Mouse (Mus musculus) heart, embryonic 16.5 days (tissue): Measurements from ENCODE around the gene Chd6. TPM values are rescaled to one million over a fixed set of nuclear protein-coding genes. Genes with fewer than 3 reads are reported as not detected.

ENCODE experiments used
- ATAC-seq: fragments of 200-750 bp; cut with Nextera tagmentation; replicated peaks from 2 replicates; pipeline ENCODE4 v1.8.0; 2017; ENCODE audit warnings: moderate number of reproducible peaks; ENCODE audit not compliant: insufficient read depth, low FRiP score; ENCODE audit errors: extremely low read depth
- H3K27ac ChIP-seq: fragments of 300-500 bp; sonication (generic); 2 replicates; pipeline ENCODE4 v1.5.1; 2014; ENCODE audit warnings: mild to moderate bottlenecking, low read length, control low read depth, moderate library complexity
- H3K27me3 ChIP-seq: fragments of 300-500 bp; sonication (generic); 2 replicates; pipeline ENCODE4 v1.6.1; 2014; ENCODE audit warnings: low read length, mixed read lengths; ENCODE audit not compliant: control insufficient read depth, insufficient read depth
- H3K36me3 ChIP-seq: fragments of 300-500 bp; sonication (generic); 2 replicates; pipeline ENCODE4 v1.6.1; 2014; ENCODE audit not compliant: control insufficient read depth, insufficient read depth
- H3K4me1 ChIP-seq: fragments of 300-500 bp; sonication (generic); 2 replicates; pipeline ENCODE4 v1.6.1; 2014; ENCODE audit warnings: low read length, mixed read lengths; ENCODE audit not compliant: control insufficient read depth, insufficient read depth
- H3K4me2 ChIP-seq: fragments of 300-500 bp; sonication (generic); 2 replicates; pipeline ENCODE4 v1.6.1; 2014; ENCODE audit warnings: low read depth, mild to moderate bottlenecking, control low read depth, low read length
- H3K4me3 ChIP-seq: fragments of 300-500 bp; sonication (generic); 2 replicates; pipeline ENCODE4 v1.5.1; 2014; ENCODE audit warnings: mild to moderate bottlenecking, control low read depth, low read length
- H3K9ac ChIP-seq: fragments of 300-500 bp; sonication (generic); 2 replicates; pipeline ENCODE4 v1.6.1; 2014; ENCODE audit warnings: low read length, control low read depth
- H3K9me3 ChIP-seq: fragments of 300-500 bp; sonication (generic); replicated peaks from 2 replicates; pipeline ENCODE4 v1.6.1; 2016; ENCODE audit warnings: low read length; ENCODE audit not compliant: control insufficient read depth
- WGBS: fragments of 180-500 bp; shearing (Covaris S2); extraction: QIAGEN DNeasy Blood & Tissue Kit; methylation state at CpG from one replicate; pipeline ENCODE4 v1.1.7; 2014; 5-methylcytosine and 5-hydroxymethylcytosine counted together
- polyA plus RNA-seq: library from polyadenylated mRNA; unstranded; fragments of >200 nt; fragmentation: Nextera tagmentation; extraction: Ambion mirVana; gene quantifications from 2 replicates; pipeline ENCODE4 v1.2.1, GENCODE M21; 2015

Chd6 gene
- polyA plus RNA-seq, 1 experiment from 2014 or later = 18.8 TPM

DNA sequence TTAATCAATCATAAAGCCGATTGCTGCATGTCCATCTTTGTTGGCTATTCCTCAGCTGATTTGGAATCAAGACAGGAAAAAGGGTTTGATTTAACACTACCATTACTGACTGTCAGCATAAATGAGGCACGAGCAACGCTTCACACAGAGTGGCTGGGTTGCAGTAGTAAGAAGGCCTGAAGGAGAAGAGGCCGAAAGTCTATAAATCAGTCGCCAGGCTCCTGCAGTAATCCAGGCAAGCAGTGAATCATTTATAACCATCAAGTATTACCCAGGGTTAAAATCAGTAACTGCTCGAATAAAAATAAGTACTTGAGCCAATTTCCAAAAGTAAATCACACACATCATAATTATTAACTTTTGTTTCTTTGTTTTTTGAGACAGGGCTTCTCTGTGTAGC lies 59.4 kb downstream of the Chd6 start:
- Histone ChIP-seq H3K4me3 (no peak overlapping the region), H3K4me2 (no peak overlapping the region), H3K27ac (no peak overlapping the region), H3K9me3 (no peaks in the 10 kb centered on the region), H3K27me3 (no peaks in the 10 kb centered on the region), H3K9ac (no peak overlapping the region), H3K4me1 (no peaks in the 10 kb centered on the region), H3K36me3 (0 out of 2 replicates have a peak, but pooled peaks cover 4% of the 10 kb centered on the region)
- ATAC-seq = no peak
- 78% methylated on average over 6 of the region's 6 CpGs for WGBS

GRCm38 (mm10) chr2:161044492-161045201 lies 64.2 kb downstream of the Chd6 start:
- Histone ChIP-seq H3K4me2 (no peak overlapping the region), H3K9me3 (no peaks in the 10 kb centered on the region), H3K4me1 (no peaks in the 10 kb centered on the region), H3K27ac (no peak overlapping the region), H3K9ac (no peak overlapping the region), H3K36me3 (peaks cover 13% of the 10 kb centered on the region), H3K4me3 (no peak overlapping the region), H3K27me3 (no peaks in the 10 kb centered on the region)
- ATAC-seq = no peak
- WGBS = 89% methylated on average over 8 of the region's 8 CpGs

- Histone ChIP-seq H3K9ac (no peak overlapping the region), H3K4me3 (no peak overlapping the region), H3K9me3 (no peaks in the 10 kb centered on the region), H3K27ac (no peak overlapping the region), H3K36me3 (peaks cover 21% of the 10 kb centered on the region), H3K27me3 (no peaks in the 10 kb centered on the region), H3K4me2 (no peak overlapping the region), H3K4me1 (no peaks in the 10 kb centered on the region)
- ATAC-seq = no peak
- WGBS = 74% methylated on average over 3 of the region's 3 CpGs
These were observed 66.0 kb downstream of the Chd6 start for GRCm38 (mm10) chr2:161042874-161043273.

DNA sequence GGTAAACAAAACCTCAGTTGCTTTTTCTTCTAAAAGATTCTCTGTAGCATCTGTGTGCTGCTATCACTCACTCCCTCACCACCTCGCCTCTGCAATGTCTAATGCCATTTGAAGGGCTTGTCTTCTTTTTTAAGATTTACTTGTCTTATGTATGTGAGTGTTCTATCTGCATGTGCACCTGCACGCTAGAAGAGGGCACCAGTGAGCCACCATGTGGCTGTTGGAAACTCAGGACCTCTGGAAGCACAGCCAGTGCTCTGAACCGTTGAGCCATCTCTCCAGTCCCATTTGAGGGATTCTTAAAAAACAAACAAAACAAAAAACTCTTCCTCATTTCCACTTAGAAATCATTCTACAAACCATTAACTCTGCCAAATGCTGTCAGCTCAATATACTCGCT lies 68.1 kb downstream of the Chd6 start:
- Histone ChIP-seq H3K9ac (no peak overlapping the region), H3K4me2 (no peak overlapping the region), H3K27ac (no peak overlapping the region), H3K4me3 (no peak overlapping the region), H3K36me3 (peaks cover 29% of the 10 kb centered on the region), H3K4me1 (no peaks in the 10 kb centered on the region), H3K27me3 (no peaks in the 10 kb centered on the region), H3K9me3 (no peaks in the 10 kb centered on the region)
- whole genome bisulfite sequencing = 75% methylated on average over 4 of the region's 4 CpGs
- ATAC-seq = no peak

GRCm38 (mm10) chr2:161037766-161038165 lies 71.1 kb downstream of the Chd6 start:
- Histone ChIP-seq H3K9ac (no peak overlapping the region), H3K36me3 (peaks cover 32% of the 10 kb centered on the region), H3K27me3 (no peaks in the 10 kb centered on the region), H3K9me3 (no peaks in the 10 kb centered on the region), H3K27ac (no peak overlapping the region), H3K4me1 (0 out of 2 replicates have a peak, but pooled peaks cover 3% of the 10 kb centered on the region), H3K4me2 (no peak overlapping the region), H3K4me3 (no peak overlapping the region)
- WGBS = 82% methylated on average over 3 of the region's 3 CpGs
- no peak for ATAC-seq

- ATAC-seq = no peak
- Histone ChIP-seq H3K27me3 (no peaks in the 10 kb centered on the region), H3K4me3 (no peak overlapping the region), H3K27ac (no peak overlapping the region), H3K4me1 (peaks cover 6% of the 10 kb centered on the region; the same call in 1 of the 2 replicates), H3K9ac (no peak overlapping the region), H3K36me3 (peaks cover 34% of the 10 kb centered on the region), H3K9me3 (no peaks in the 10 kb centered on the region), H3K4me2 (no peak overlapping the region)
These were observed 75.7 kb downstream of the Chd6 start for GRCm38 (mm10) chr2:161033141-161033540.

DNA sequence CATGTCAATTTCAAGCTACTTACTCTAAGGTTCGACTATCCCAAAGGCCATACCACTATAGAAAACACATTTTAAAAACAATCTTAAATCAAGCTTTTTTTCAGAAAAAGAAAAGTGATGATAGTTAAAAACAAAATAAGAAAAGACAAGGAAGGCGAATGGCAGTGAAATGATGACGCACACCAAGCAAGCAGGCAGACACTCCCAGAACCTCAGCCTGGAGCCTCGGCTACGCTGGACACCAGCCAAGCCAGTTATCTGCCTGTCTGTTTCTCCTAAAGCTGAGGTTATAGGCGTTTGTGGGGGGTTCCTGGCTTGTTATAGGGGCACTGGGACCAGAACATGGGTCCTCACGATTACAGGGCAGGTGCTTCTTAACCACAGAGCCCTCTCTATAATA lies 76.5 kb downstream of the Chd6 start:
- Histone ChIP-seq H3K4me3 (no peak overlapping the region), H3K4me1 (peaks cover 6% of the 10 kb centered on the region; the same call in 1 of the 2 replicates), H3K9ac (no peak overlapping the region), H3K9me3 (no peaks in the 10 kb centered on the region), H3K4me2 (no peak overlapping the region), H3K27ac (no peak overlapping the region), H3K36me3 (peaks cover 31% of the 10 kb centered on the region), H3K27me3 (no peaks in the 10 kb centered on the region)
- WGBS = 56% methylated on average over 7 of the region's 7 CpGs
- no peak for ATAC-seq

DNA sequence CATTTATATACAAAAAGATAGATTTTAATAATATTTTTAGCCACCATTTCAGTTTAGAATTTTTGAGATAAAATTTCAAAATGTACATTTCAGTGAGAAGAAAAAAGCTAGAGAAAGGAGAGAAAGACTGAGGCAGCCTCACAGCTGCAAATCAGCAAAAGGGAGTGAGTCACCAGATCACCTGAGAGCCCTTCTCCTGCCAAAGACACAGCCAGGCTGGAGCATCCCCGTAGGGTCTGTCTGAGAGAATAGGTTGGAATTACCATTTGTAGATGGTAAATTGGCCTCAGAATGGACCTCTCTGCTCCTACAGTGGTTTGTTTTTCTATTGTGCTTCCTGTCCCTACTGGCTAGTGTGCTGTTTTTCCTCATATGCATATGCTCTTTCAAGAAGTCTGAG lies 84.3 kb downstream of the Chd6 start:
- 76% methylated on average over 1 of the region's 1 CpGs for WGBS
- ATAC-seq = no peak
- Histone ChIP-seq H3K4me3 (no peak overlapping the region), H3K27me3 (no peaks in the 10 kb centered on the region), H3K4me1 (no peaks in the 10 kb centered on the region), H3K27ac (no peak overlapping the region), H3K36me3 (peaks cover 45% of the 10 kb centered on the region), H3K9ac (no peak overlapping the region), H3K4me2 (no peak overlapping the region), H3K9me3 (no peaks in the 10 kb centered on the region)

GRCm38 (mm10) chr2:161017913-161018312 lies 91.0 kb downstream of the Chd6 start:
- Histone ChIP-seq H3K4me1 (no peaks in the 10 kb centered on the region), H3K36me3 (peaks cover 52% of the 10 kb centered on the region), H3K9ac (no peak overlapping the region), H3K4me3 (no peak overlapping the region), H3K9me3 (no peaks in the 10 kb centered on the region), H3K27ac (no peak overlapping the region), H3K4me2 (no peak overlapping the region), H3K27me3 (no peaks in the 10 kb centered on the region)
- no peak for ATAC-seq
- 26% methylated on average over 4 of the region's 4 CpGs for WGBS
